Mouse (Mus musculus) heart, embryonic 13.5 days (tissue): ENCODE measurements around the gene Zswim4. TPM values are rescaled to one million over a fixed set of nuclear protein-coding genes. Genes with fewer than 3 reads are reported as not detected.
"Not testable (repeated sequence)": the region's sequence is repeated elsewhere in the genome, so short reads cannot be mapped to it uniquely, and the experiment has no call there.

Source experiments
- ATAC-seq: fragments of 200-750 bp; cut with Nextera tagmentation; 2 replicates; pipeline ENCODE4 v1.8.0; 2017; ENCODE audit warnings: moderate TSS enrichment; ENCODE audit not compliant: insufficient number of reproducible peaks, low FRiP score, low TSS enrichment; ENCODE audit errors: extremely low read depth
- H3K27ac ChIP-seq: fragments of 300-500 bp; sonication (generic); replicated peaks from 2 replicates; pipeline ENCODE4 v1.5.1; 2015; ENCODE audit warnings: moderate library complexity, mild to moderate bottlenecking, inconsistent platforms
- H3K27me3 ChIP-seq: fragments of 300-500 bp; sonication (generic); replicated peaks from 2 replicates; pipeline ENCODE4 v1.6.1; 2015; ENCODE audit warnings: mild to moderate bottlenecking, inconsistent platforms
- H3K36me3 ChIP-seq: fragments of 300-500 bp; sonication (generic); 2 replicates; pipeline ENCODE4 v1.6.1; 2015; ENCODE audit warnings: mild to moderate bottlenecking, inconsistent platforms
- H3K4me1 ChIP-seq: fragments of 300-500 bp; sonication (generic); 2 replicates; pipeline ENCODE4 v1.6.1; 2015; ENCODE audit warnings: inconsistent platforms
- H3K4me2 ChIP-seq: fragments of 300-500 bp; sonication (generic); 2 replicates; pipeline ENCODE4 v1.6.1; 2015; ENCODE audit warnings: inconsistent platforms, mild to moderate bottlenecking, moderate library complexity
- H3K4me3 ChIP-seq: fragments of 300-500 bp; sonication (generic); 2 replicates; pipeline ENCODE4 v1.5.1; 2015; ENCODE audit warnings: moderate library complexity, mild to moderate bottlenecking, inconsistent platforms
- H3K9ac ChIP-seq: fragments of 300-500 bp; sonication (generic); 2 replicates; pipeline ENCODE4 v1.6.1; 2015; ENCODE audit warnings: inconsistent platforms, mild to moderate bottlenecking, moderate library complexity
- H3K9me3 ChIP-seq: fragments of 300-500 bp; sonication (generic); 2 replicates; pipeline ENCODE4 v1.6.1; 2016; ENCODE audit warnings: inconsistent platforms
- WGBS: fragments of 180-500 bp; shearing (Covaris S2); methylation state at CpG from one replicate; pipeline ENCODE4 v1.1.7; 2015; ENCODE audit warnings: mixed read lengths; 5-methylcytosine and 5-hydroxymethylcytosine counted together
- polyA plus RNA-seq: library from polyadenylated mRNA; unstranded; fragments of >200 nt; fragmentation: Nextera tagmentation; extraction: Ambion mirVana; gene quantifications from 2 replicates; pipeline ENCODE4 v1.2.1, GENCODE M21; 2015

Zswim4 gene
- 9.1 and 9.3 TPM in 2 replicates for polyA plus RNA-seq

DNA sequence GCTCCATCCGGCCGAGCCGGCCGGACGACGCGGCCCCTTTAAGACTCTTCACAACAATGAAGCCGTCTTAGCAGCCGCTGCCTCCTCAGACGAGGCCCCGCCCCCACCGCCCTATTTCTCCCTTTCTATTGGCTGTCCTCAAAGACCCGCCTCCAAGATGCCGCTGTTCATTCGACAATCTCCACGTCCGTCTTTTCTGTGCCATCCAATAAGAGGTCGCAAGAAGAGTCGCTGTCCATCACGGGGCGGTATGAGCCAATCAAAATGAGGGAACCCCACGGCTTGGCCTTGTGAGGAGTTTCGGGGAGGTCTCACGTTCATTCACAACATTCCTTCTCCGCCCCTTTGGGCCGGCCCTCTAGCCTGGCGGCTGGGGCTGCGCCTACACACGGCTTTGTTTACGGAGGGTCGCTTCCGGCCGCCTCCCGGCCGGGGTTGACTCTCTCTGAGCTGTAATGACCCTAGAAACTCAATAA lies at the start of gene Zswim4:
Gene Zswim4 (minus strand): TSS at position 58 of the 476 bp plus-strand sequence.
- WGBS = under 1% methylated on average over 35 of the region's 35 CpGs
- Histone ChIP-seq H3K9ac (peak within 1 kb of the TSS; percentile 99), H3K9me3 (no peaks in the 10 kb centered on the region), H3K4me3 (peak within 1 kb of the TSS; percentile 90), H3K4me1 (peaks cover 43% of the 10 kb centered on the region), H3K4me2 (peak within 1 kb of the TSS; percentile 91), H3K27ac (peak within 1 kb of the TSS; percentile 82), H3K36me3 (peaks cover 29% of the 10 kb centered on the region), H3K27me3 (no peaks in the 10 kb centered on the region)
- ATAC-seq = peak; percentile 97

DNA sequence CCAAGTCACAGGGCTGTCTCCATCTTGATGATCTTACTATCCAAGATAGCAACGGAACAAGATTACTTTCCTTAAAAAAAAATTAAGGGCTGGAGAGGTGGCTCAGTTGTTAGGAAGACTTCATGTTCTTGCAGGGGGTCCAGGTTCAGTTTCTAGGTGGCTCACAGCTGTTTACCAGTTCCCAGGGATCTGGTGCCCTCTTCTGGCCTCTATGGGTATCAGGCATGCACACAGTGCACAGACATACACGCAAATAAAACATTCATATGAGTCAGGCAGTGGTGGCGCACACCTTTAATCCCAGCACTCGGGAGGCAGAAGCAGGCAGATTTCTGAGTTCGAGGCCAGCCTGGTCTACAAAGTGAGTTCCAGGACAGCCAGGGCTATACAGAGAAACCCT lies 48.8 kb upstream of the Zswim4 start:
- H3K4me3 ChIP-seq, H3K4me1 ChIP-seq, H3K27ac ChIP-seq, H3K9me3 ChIP-seq, ATAC-seq, H3K9ac ChIP-seq, H3K4me2 ChIP-seq, H3K27me3 ChIP-seq, H3K36me3 ChIP-seq: not testable (repeated sequence)
- WGBS = 50% methylated on average over 5 of the region's 5 CpGs

DNA sequence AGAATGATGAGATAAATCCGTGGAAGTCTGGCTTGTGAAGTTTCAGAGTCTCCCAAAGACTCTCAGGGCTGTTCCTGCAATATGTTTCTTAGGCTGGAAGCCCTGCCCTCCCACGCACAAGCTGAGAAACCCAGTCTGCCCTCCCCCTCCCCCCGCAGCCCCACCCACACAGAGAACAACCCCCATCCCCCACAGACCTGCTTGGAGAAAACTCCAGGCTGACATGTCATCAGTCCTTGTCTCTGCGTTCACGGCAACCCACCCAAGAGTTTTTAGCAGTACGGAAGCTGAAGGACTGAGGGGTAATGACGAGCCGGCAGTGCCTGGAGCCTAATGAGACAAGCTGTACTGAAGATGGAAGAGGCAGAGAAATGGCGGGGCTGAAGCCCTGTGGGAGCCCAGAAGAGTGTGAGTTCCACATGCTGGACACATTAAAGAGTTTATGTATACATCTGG lies 47.8 kb upstream of the Zswim4 start:
- H3K27me3 ChIP-seq = no peaks in the 10 kb centered on the region
- H3K27ac ChIP-seq = peak overlapping the region; percentile 55
- WGBS = 15% methylated on average over 9 of the region's 9 CpGs
- no peak for ATAC-seq
- H3K4me3 ChIP-seq = peak overlapping the region; percentile 32
- H3K9ac ChIP-seq = peak overlapping the region; percentile 53
- no peaks in the 10 kb centered on the region for H3K36me3 ChIP-seq
- peak overlapping the region; percentile 46 for H3K4me2 ChIP-seq
- H3K9me3 ChIP-seq = no peaks in the 10 kb centered on the region
- H3K4me1 ChIP-seq = peaks cover 9% of the 10 kb centered on the region; the same call in 1 of the 2 replicates

DNA sequence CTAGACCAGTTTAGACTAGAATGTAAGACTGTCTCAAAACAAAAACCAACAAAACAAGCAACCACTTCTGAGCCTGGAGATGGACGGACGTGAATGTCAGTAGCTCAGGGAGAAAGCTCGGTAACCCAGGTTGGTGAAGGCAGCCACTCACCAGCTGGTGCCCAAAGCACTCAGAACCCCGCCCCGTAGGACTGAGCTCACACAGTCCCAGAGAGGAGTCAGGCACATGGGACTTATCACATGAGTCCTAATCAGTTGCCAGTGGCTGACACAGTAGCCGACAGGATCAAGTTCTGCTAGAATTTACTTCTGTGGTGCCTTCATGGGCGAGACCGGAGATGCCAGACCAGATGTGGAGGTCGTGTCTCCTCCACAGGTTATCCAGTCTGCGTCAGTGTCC lies 43.9 kb upstream of the Zswim4 start:
- Histone ChIP-seq H3K9ac (no peak overlapping the region), H3K9me3 (no peaks in the 10 kb centered on the region), H3K27ac (no peak overlapping the region), H3K4me2 (no peak overlapping the region), H3K36me3 (no peaks in the 10 kb centered on the region), H3K27me3 (no peaks in the 10 kb centered on the region), H3K4me1 (peaks cover 14% of the 10 kb centered on the region; the same call in 1 of the 2 replicates), H3K4me3 (no peak overlapping the region)
- WGBS = 53% methylated on average over 10 of the region's 10 CpGs
- no peak for ATAC-seq

DNA sequence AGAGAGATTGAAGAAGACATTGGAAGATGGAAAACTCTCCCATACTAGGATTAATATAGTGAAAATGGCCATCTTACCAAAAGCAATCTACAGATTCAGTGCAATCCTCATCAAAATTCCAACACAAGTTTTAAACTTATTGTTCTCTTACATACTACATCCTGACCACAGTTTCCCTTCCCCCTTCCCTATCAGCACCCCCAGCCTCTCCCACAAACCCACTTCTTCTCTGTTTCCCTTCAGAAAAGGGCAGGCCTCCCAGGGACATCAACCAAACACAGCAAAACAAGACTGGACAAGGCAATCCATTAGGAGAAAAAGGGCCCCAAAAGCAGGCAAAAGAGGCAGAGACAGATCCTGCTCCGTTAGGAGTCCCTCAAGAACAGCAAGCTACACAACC lies 39.6 kb upstream of the Zswim4 start:
- H3K9me3 ChIP-seq = no peaks in the 10 kb centered on the region
- H3K4me1 ChIP-seq = 0 out of 2 replicates have a peak, but pooled peaks cover 4% of the 10 kb centered on the region
- 54% methylated on average over 1 of the region's 1 CpGs for WGBS
- H3K36me3 ChIP-seq = no peaks in the 10 kb centered on the region
- no peak for ATAC-seq
- H3K4me2 ChIP-seq = no peak overlapping the region
- H3K27me3 ChIP-seq = peaks cover 3% of the 10 kb centered on the region; the same call in 1 of the 2 replicates
- H3K4me3 ChIP-seq = no peak overlapping the region
- H3K9ac ChIP-seq = no peak overlapping the region
- H3K27ac ChIP-seq = no peak overlapping the region

DNA sequence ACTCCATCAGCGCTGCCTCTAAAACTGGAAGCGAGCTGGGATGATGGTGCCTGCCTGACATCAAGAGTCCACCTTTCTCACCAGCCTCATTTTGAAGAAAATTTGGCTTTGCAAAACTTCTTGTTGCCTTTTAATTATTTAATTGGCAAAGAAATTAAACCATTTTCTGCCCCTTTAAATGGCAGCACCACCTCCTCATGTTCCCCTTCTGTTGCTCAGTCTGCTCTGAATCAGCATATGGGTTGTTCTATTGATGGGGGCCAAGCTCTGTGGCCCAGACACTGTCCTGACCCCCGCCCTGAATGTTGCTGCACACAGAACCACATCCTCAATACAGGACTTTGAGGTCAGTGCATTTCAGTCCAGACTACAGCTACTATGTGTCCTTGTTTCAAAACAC lies 37.1 kb upstream of the Zswim4 start:
- Histone ChIP-seq H3K9me3 (no peaks in the 10 kb centered on the region), H3K4me2 (no peak overlapping the region), H3K27ac (no peak overlapping the region), H3K4me1 (peaks cover 12% of the 10 kb centered on the region), H3K36me3 (no peaks in the 10 kb centered on the region), H3K27me3 (peaks cover 3% of the 10 kb centered on the region; the same call in 1 of the 2 replicates), H3K4me3 (no peak overlapping the region), H3K9ac (no peak overlapping the region)
- WGBS = 66% methylated on average over 3 of the region's 3 CpGs
- no peak for ATAC-seq

DNA sequence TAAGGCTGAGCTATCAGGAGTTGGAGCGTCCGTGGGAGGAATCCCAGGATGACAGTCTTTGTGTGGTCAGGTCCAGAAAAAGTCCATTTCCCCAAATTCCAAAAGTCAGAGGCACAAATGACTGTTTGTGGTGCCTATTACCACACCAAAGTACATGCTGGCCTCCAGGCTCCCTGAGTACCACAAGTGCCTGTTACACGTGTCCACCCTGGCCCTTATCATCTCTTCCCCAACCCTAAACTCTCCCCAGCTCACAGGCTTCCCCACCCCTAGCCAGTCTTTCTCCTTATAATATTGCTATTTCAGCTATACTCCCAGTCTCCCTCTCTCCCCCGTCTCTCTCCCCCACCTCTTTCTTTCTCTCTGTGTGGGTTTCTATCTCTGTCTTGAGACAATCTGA lies 35.4 kb upstream of the Zswim4 start:
- no peaks in the 10 kb centered on the region for H3K9me3 ChIP-seq
- 0 out of 2 replicates have a peak, but pooled peaks cover 5% of the 10 kb centered on the region for H3K36me3 ChIP-seq
- H3K4me2 ChIP-seq = no peak overlapping the region
- H3K27me3 ChIP-seq = peaks cover 3% of the 10 kb centered on the region; the same call in 1 of the 2 replicates
- H3K4me3 ChIP-seq = no peak overlapping the region
- no peak for ATAC-seq
- peaks cover 8% of the 10 kb centered on the region for H3K4me1 ChIP-seq
- WGBS = 65% methylated on average over 4 of the region's 4 CpGs
- H3K27ac ChIP-seq = no peak overlapping the region
- no peak overlapping the region for H3K9ac ChIP-seq

DNA sequence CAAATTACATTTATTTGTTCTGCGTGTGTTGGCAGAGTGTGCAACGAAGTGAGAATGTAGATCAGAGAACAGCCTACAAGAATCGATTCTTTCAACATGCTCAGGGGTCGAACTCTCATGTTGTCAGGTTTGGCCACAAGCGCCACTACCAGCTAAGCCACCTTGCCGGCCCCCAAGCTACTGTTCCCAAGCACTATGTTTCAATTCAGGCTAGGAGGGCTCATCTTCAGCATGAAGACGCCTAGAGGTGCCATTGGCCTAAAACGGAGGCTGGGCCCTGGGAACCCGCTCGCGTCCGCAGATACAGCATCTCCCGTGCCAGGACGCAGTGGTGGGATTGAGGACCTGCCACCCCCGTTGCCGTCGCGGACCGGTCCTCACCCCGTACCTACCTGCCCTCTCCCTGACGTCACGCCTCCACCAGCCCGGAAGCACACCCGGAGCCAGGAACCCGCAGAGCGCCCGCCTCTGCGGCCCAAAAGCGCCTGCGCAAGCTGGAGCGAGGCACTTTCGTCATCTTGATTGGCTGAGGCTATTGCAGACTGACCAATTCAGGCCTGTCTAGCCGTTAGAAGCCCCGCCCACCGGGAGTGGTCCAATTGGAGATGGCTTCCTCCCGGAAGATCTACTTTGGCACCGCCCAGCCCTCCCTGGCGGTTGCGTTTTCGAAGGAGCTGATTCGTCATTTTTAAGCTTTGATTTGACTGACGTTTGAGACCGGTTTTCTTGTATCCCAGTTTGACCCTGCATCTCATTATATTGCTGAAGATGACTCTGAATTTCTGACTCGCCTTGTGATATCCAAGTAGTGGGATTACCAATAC lies 33.3 kb upstream of the Zswim4 start, which contains the start of gene Ccdc130:
Gene Ccdc130 (minus strand): TSS at position 431 of the 824 bp plus-strand sequence.
- Histone ChIP-seq H3K9ac (peak within 1 kb of the TSS; percentile 87), H3K36me3 (peaks cover 24% of the 10 kb centered on the region), H3K4me1 (peaks cover 8% of the 10 kb centered on the region), H3K27ac (peak within 1 kb of the TSS; percentile 34), H3K4me2 (peak within 1 kb of the TSS; percentile 85), H3K27me3 (peaks cover 3% of the 10 kb centered on the region; the same call in 1 of the 2 replicates), H3K9me3 (no peaks in the 10 kb centered on the region), H3K4me3 (peak within 1 kb of the TSS; percentile 78)
- WGBS = under 1% methylated on average over 44 of the region's 44 CpGs
- ATAC-seq = peak; percentile 100

DNA sequence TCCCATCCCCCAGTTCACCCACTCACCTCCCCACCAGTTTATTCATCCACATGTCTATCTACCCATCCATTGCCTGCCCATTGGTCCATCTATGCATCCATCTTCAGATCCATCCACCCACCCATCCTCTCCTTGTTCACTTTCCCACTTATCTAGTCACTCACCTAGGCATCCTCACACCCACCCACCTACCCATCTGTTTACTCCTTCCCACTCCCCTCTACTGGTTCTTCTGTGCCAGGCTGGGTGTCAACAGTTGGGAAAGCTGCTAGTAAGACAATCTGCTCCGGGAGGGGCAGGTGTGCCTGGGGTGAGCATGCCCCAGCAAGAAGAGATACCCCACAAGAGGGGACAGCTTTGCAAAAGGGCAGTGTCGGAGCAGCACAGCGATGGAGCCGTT lies 24.2 kb upstream of the Zswim4 start:
- no peak for ATAC-seq
- Histone ChIP-seq H3K4me2 (no peak overlapping the region), H3K9ac (no peak overlapping the region), H3K4me3 (no peak overlapping the region), H3K27ac (no peak overlapping the region), H3K4me1 (peaks cover 13% of the 10 kb centered on the region), H3K9me3 (no peaks in the 10 kb centered on the region), H3K36me3 (peaks cover 79% of the 10 kb centered on the region), H3K27me3 (no peaks in the 10 kb centered on the region)
- 87% methylated on average over 4 of the region's 4 CpGs for WGBS

DNA sequence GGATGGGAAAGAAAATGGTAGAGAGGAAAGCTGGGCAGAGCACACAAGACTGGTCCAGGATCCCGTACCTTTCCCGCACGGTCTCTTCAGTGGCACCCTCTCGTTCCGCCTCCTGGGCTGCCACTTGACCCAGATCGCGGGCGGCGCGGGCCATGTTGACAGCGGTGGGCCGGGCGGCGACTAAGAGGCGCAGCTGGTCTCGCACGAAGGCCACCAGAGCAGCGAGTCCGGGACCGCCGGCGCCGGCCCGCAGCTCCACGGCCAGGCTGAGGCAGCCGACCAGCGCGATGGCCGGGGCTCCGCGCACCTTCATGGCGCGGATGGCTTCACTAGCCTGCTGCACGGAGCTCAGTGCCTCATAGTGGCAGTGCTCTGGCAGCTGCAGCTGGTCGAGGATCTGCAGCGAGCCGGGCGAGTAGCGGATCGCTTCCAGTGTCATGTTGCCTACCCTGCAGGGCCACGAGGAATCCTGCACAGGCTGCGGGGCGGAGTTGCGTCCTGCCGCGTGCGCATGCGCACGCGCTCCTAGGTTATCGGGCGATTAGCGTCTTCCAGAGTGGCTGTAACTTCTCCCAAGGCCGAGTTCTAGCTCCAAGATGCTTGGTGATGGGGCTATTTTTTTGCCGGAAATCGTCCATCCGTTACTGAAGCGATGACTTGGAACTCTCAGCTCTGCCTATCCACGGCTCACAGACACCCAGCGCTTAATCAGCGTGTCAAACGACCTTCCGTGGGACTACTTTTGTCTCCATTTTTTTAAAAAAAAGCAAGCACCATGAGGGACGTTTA lies 20.2 kb upstream of the Zswim4 start, which contains the start of gene Mri1:
Gene Mri1 (minus strand): TSS at position 505 of the 789 bp plus-strand sequence.
- peaks cover 79% of the 10 kb centered on the region for H3K36me3 ChIP-seq

DNA sequence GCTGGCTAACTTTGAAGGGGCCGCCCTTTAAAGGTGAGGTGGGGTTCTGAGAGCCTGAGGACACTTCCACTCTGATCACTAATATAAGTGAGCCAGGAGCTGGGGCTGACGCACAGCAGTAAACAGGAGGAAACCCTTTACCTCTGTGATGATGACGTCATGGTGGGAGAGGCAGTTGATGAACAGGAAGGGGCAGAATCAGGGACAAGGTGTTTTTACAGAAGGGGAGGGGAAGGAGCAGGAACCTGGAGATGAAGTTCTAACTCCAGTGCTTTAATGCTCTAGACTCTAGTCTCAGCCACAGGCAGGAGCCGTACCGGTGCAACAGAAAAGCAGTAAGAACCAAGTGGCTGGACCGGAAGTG lies 19.6 kb upstream of the Zswim4 start:
- H3K27ac ChIP-seq = peak overlapping the region; percentile 94
- H3K9ac ChIP-seq = peak overlapping the region; percentile 92
- peak overlapping the region; percentile 98 for H3K4me2 ChIP-seq
- H3K9me3 ChIP-seq = no peaks in the 10 kb centered on the region
- peak overlapping the region; percentile 87 for H3K4me3 ChIP-seq
- WGBS = 13% methylated on average over 6 of the region's 6 CpGs
- no peak; the same call in 1 of the 2 replicates for ATAC-seq
- peaks cover 17% of the 10 kb centered on the region for H3K4me1 ChIP-seq
- H3K36me3 ChIP-seq = peaks cover 79% of the 10 kb centered on the region
- H3K27me3 ChIP-seq = no peaks in the 10 kb centered on the region

More for the DNA sequence above, 20.2 kb upstream of the Zswim4 start, which contains the start of gene Mri1:
- Histone ChIP-seq H3K4me3 (peak within 1 kb of the TSS; percentile 87), H3K27ac (peak within 1 kb of the TSS; percentile 94), H3K4me2 (peak within 1 kb of the TSS; percentile 98), H3K9ac (peak within 1 kb of the TSS; percentile 92), H3K9me3 (no peaks in the 10 kb centered on the region), H3K27me3 (no peaks in the 10 kb centered on the region), H3K4me1 (peaks cover 17% of the 10 kb centered on the region)
- ATAC-seq = peak; percentile 81
- WGBS = under 1% methylated on average over 64 of the region's 64 CpGs
